ENCODE assay signal across 2 mouse cellular contexts in the genomic region with DNA sequence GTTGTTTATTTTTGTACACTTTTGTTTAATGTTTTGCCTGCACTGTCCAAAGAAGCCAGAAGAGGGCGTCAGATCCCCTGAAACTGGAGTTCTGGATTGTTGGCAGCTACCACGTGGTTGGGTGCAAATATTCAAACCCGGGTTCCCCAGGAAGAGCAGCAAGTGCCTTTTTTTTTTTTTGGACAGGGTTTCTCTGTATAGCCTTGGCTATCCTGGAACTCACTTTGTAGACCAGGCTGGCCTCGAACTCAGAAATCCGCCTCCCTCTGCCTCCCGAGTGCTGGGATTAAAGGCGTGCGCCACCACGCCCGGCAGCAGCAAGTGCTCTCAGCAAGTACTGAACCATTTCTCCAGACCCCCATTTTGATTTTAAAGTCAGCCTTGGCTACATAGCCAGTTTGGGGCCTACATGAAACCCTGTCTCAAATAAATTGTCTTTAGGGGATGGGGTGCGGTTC.
TF ChIP-seq lines count a peak whose summit lies in the region.

No protein-coding gene starts in this region.

TF ChIP-seq in CH12.LX, 34 proteins besides CTCF, POLR2A, EP300 and RAD21:
- TF ChIP-seq SMC3 (IDR thresholded peaks at IDR 0.05; ENCODE audit: low read depth, low read length) (peak; percentile 69), USF1 (IDR thresholded peaks at IDR 0.05; ENCODE audit: low read depth, low read length) (peak; percentile 63), MEF2A (IDR thresholded peaks at IDR 0.05; ENCODE audit: borderline replicate concordance, low read depth, low read length) (0 out of 2 replicates have a peak, but pooled peaks have one; percentile 14), MXI1 (IDR thresholded peaks at IDR 0.05; ENCODE audit: low read depth, low read length) (peak; percentile 57), MYC (IDR thresholded peaks at IDR 0.05; ENCODE audit: low read depth, low read length) (peak; percentile 97), ZNF384 (IDR thresholded peaks at IDR 0.05; ENCODE audit: low read depth, low read length) (peak; percentile 85), MAX (IDR thresholded peaks at IDR 0.05; ENCODE audit: low read length) (peak; percentile 94), USF2 (conservative IDR thresholded peaks at IDR 0.05; ENCODE audit: low read depth, low read length) (peak; percentile 33; the same call in 1 of the 2 replicates)

TF ChIP-seq in myocyte, 11 proteins besides CTCF, POLR2A, EP300 and RAD21:
- TF ChIP-seq USF1 (IDR thresholded peaks at IDR 0.05; ENCODE audit: low read depth): peak; percentile 75
